Mouse (Mus musculus) brain, embryonic 14.5 days (tissue): Measurements from ENCODE around the gene Zfp784.

Experiments
- CTCF ChIP-seq: fragments of 200-500 bp; IDR thresholded peaks from 2 replicates; pipeline ENCODE4 v1.5.1; 2012; ENCODE audit warnings: inconsistent platforms, mild to moderate bottlenecking, moderate library complexity, borderline replicate concordance; ENCODE audit not compliant: insufficient read depth, insufficient read length; ENCODE audit errors: extremely low read depth
- POLR2A ChIP-seq: fragments of 200-500 bp; IDR thresholded peaks from 2 replicates; pipeline ENCODE4 v1.6.1; 2012; ENCODE audit warnings: mild to moderate bottlenecking, inconsistent platforms, borderline replicate concordance; ENCODE audit not compliant: poor library complexity, insufficient read depth, insufficient read length, severe bottlenecking; ENCODE audit errors: extremely low read depth

GRCm38 (mm10) chr7:5074984-5075383, 36.7 kb upstream of the Zfp784 start:
- TF ChIP-seq CTCF (no peak), POLR2A (no peak)
